Mouse (Mus musculus) heart, embryonic 16.5 days (tissue): ENCODE measurements around the gene Smyd3. TPM values are rescaled to one million over a fixed set of nuclear protein-coding genes. Genes with fewer than 3 reads are reported as not detected.
A peak's percentile ranks its signal among the peaks of the same experiment; 100 is the strongest.

Experiments
- ATAC-seq: fragments of 200-750 bp; cut with Nextera tagmentation; replicated peaks from 2 replicates; pipeline ENCODE4 v1.8.0; 2017; ENCODE audit warnings: moderate number of reproducible peaks; ENCODE audit not compliant: insufficient read depth, low FRiP score; ENCODE audit errors: extremely low read depth
- H3K27ac ChIP-seq: fragments of 300-500 bp; sonication (generic); 2 replicates; pipeline ENCODE4 v1.5.1; 2014; ENCODE audit warnings: mild to moderate bottlenecking, low read length, control low read depth, moderate library complexity
- H3K27me3 ChIP-seq: fragments of 300-500 bp; sonication (generic); 2 replicates; pipeline ENCODE4 v1.6.1; 2014; ENCODE audit warnings: low read length, mixed read lengths; ENCODE audit not compliant: control insufficient read depth, insufficient read depth
- H3K36me3 ChIP-seq: fragments of 300-500 bp; sonication (generic); 2 replicates; pipeline ENCODE4 v1.6.1; 2014; ENCODE audit not compliant: control insufficient read depth, insufficient read depth
- H3K4me1 ChIP-seq: fragments of 300-500 bp; sonication (generic); 2 replicates; pipeline ENCODE4 v1.6.1; 2014; ENCODE audit warnings: low read length, mixed read lengths; ENCODE audit not compliant: control insufficient read depth, insufficient read depth
- H3K4me2 ChIP-seq: fragments of 300-500 bp; sonication (generic); 2 replicates; pipeline ENCODE4 v1.6.1; 2014; ENCODE audit warnings: low read depth, mild to moderate bottlenecking, control low read depth, low read length
- H3K4me3 ChIP-seq: fragments of 300-500 bp; sonication (generic); 2 replicates; pipeline ENCODE4 v1.5.1; 2014; ENCODE audit warnings: mild to moderate bottlenecking, control low read depth, low read length
- H3K9ac ChIP-seq: fragments of 300-500 bp; sonication (generic); 2 replicates; pipeline ENCODE4 v1.6.1; 2014; ENCODE audit warnings: low read length, control low read depth
- H3K9me3 ChIP-seq: fragments of 300-500 bp; sonication (generic); replicated peaks from 2 replicates; pipeline ENCODE4 v1.6.1; 2016; ENCODE audit warnings: low read length; ENCODE audit not compliant: control insufficient read depth
- WGBS: fragments of 180-500 bp; shearing (Covaris S2); extraction: QIAGEN DNeasy Blood & Tissue Kit; methylation state at CpG from one replicate; pipeline ENCODE4 v1.1.7; 2014; 5-methylcytosine and 5-hydroxymethylcytosine counted together
- polyA plus RNA-seq: library from polyadenylated mRNA; unstranded; fragments of >200 nt; fragmentation: Nextera tagmentation; extraction: Ambion mirVana; gene quantifications from 2 replicates; pipeline ENCODE4 v1.2.1, GENCODE M21; 2015

The Smyd3 gene
- polyA plus RNA-seq, 1 experiment from 2014 or later, result 13.3 TPM

DNA sequence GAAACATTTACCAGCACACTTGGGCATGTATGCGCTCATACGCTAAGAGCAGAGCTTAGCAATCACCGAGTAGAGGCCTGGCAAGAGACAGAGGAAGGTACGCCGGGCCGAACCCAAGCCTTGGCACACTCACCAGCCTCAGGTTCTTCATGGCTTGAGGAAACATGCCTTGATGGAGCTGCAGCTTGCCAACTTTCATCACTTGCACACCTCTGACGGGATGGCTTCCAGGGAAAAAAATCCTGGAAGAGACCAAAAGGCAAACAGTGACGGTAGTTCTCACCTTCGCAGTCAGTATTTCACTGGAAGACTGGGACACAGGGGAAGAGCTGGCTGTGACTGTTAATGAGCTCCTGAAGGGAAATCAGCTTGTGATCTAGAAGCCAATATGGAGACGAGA is 545.8 kb downstream of the Smyd3 start:
- Histone ChIP-seq H3K4me3 (no peak overlapping the region), H3K9ac (no peak overlapping the region), H3K27ac (no peak overlapping the region), H3K4me2 (no peak overlapping the region), H3K9me3 (no peaks in the 10 kb centered on the region), H3K27me3 (no peaks in the 10 kb centered on the region), H3K4me1 (no peaks in the 10 kb centered on the region), H3K36me3 (no peaks in the 10 kb centered on the region)
- no peak for ATAC-seq
- 85% methylated on average over 10 of the region's 10 CpGs for WGBS

DNA sequence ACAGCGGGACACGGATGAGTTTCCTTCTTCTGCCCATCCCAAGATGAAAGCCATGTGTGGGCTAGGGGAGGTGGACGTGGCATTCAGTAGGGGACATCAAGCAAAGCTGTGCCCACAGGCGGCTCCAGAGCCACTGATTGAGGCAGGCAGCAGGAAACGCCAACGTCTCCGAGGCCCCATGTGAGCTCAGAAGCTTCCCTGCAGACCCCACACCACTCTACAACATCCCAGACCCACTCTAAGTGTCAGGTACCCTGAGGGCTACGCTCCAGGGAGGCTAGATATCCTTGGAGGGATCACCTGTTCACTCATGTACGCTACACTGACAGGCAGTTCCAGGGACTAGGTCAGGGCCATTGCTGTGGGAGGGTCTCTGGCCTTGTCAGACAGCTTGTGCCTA is 556.2 kb downstream of the Smyd3 start:
- Histone ChIP-seq H3K27me3 (no peaks in the 10 kb centered on the region), H3K36me3 (no peaks in the 10 kb centered on the region), H3K4me2 (no peak overlapping the region), H3K4me3 (no peak overlapping the region), H3K27ac (no peak overlapping the region), H3K9ac (no peak overlapping the region), H3K9me3 (no peaks in the 10 kb centered on the region), H3K4me1 (no peaks in the 10 kb centered on the region)
- 83% methylated on average over 9 of the region's 9 CpGs for WGBS
- ATAC-seq, result no peak

DNA sequence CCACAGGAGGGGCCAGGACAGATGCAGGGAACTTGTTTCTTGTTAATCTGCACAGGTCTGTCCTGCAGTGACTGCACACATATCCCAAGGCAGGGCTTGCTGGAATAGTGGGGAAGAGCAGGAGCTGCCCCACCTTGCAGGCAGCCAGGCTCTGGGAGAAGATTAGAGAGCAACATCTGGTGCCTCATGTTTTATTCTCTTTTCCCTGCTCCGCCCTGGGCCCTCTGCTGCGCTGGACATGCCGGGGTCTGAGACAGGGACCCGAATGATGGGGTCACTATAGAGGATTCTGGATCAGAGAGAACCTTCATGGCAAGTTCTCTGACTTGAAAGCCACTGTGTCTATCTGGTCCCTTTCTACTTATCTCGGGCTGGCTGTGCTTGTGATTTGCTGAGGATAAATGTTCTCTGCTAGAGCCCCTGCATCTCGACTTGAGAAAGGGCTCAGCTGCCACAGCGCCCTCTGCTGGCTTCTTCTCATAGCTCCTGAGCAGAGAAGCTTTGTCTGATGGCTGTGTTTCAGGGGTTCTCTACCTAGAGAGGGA is 557.8 kb downstream of the Smyd3 start:
- WGBS, result 46% methylated on average over 7 of the region's 7 CpGs
- no peak for ATAC-seq
- no peak overlapping the region for H3K4me2 ChIP-seq
- H3K4me3 ChIP-seq, result no peak overlapping the region
- H3K27ac ChIP-seq, result no peak overlapping the region
- no peak overlapping the region for H3K9ac ChIP-seq
- H3K36me3 ChIP-seq, result no peaks in the 10 kb centered on the region
- no peaks in the 10 kb centered on the region for H3K9me3 ChIP-seq
- H3K4me1 ChIP-seq, result no peaks in the 10 kb centered on the region
- H3K27me3 ChIP-seq, result no peaks in the 10 kb centered on the region

DNA sequence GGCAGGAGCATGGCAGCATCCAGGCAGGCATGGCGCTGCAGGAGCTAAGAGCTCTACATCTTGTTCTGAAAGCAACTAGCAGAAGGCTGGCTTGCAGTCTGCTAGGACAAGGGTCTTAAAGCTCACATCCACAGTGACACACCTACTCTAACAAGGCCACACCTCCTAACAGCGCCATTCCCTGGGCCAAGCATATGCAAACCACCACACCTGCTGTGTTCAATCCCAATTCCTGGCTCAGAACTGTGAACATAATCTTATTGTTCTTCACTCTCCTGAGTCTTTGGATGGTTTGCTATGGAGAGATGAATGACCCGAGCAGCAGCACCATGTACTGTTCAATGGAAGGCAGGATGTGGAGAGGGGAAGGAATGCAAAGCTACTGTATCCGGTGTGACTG is 559.2 kb downstream of the Smyd3 start:
- no peak overlapping the region for H3K9ac ChIP-seq
- WGBS, result 85% methylated on average over 4 of the region's 4 CpGs
- H3K4me3 ChIP-seq, result no peak overlapping the region
- no peaks in the 10 kb centered on the region for H3K27me3 ChIP-seq
- H3K36me3 ChIP-seq, result no peaks in the 10 kb centered on the region
- H3K4me1 ChIP-seq, result no peaks in the 10 kb centered on the region
- H3K27ac ChIP-seq, result no peak overlapping the region
- no peaks in the 10 kb centered on the region for H3K9me3 ChIP-seq
- no peak for ATAC-seq
- H3K4me2 ChIP-seq, result no peak overlapping the region

DNA sequence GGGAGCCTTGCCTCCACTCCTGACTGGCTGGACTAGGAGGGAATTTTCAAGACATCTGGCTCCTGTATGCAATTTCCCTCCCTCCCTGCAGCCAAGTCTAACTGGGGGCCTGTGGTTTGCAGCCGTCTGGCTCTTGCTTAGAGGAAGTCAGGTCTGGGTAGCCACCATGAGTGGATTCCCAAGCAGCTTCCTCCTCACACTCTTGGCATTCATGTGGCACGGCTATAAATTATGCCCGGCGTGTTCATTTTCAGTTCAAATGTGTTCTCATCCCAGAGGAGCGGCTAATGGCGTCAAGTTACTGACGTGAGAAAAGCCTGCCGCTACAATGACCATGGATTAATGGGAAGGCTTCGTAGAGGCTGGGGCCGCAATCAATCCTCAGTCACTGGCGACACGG is 564.9 kb downstream of the Smyd3 start:
- Histone ChIP-seq H3K4me3 (no peak overlapping the region), H3K27me3 (no peaks in the 10 kb centered on the region), H3K9ac (no peak overlapping the region), H3K4me2 (no peak overlapping the region), H3K9me3 (peaks cover 7% of the 10 kb centered on the region; the same call in 1 of the 2 replicates), H3K4me1 (no peaks in the 10 kb centered on the region), H3K27ac (no peak overlapping the region), H3K36me3 (no peaks in the 10 kb centered on the region)
- no peak for ATAC-seq
- 80% methylated on average over 12 of the region's 12 CpGs for WGBS

DNA sequence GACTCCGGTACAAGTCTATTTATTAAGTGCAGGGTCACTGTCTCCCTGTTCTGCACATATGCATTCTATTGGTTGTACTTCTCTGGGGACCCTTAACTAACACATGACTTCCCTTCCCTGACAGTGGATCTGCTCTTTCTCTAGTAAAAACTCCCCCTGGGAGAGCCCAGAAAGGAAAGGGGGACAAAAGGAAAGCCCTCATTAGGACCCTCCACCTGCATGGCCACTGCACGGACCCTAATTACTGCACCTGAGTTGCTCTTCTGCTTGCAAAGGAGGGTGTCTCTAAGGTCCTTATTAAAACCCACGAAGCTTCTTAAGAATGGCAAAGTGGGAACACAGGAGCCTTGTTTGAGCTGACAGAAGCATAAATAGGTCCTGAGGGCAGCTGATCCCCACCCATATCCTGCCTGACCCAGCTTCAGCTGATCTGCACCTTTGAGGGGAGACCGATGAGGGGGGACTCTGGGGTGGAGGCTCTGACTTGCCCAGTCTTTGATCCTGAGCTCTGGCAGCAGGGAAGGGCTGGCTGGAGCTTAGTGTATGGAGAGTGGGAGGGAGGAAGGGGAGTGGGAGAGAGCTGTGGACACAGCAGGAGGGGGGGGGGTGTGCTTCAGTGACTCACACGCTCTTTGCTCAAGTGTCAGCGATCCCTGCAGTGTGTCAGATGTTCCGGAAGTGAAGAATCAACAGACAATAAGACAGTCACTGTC is 575.4 kb downstream of the Smyd3 start:
- Histone ChIP-seq H3K4me1 (peaks cover 5% of the 10 kb centered on the region), H3K9ac (0 out of 2 replicates have a peak overlapping the region, but pooled peaks have one; percentile 19), H3K36me3 (no peaks in the 10 kb centered on the region), H3K27me3 (no peaks in the 10 kb centered on the region), H3K4me3 (no peak overlapping the region), H3K4me2 (no peak overlapping the region), H3K27ac (no peak overlapping the region), H3K9me3 (no peaks in the 10 kb centered on the region)
- WGBS, result 48% methylated on average over 7 of the region's 7 CpGs
- ATAC-seq, result no peak

DNA sequence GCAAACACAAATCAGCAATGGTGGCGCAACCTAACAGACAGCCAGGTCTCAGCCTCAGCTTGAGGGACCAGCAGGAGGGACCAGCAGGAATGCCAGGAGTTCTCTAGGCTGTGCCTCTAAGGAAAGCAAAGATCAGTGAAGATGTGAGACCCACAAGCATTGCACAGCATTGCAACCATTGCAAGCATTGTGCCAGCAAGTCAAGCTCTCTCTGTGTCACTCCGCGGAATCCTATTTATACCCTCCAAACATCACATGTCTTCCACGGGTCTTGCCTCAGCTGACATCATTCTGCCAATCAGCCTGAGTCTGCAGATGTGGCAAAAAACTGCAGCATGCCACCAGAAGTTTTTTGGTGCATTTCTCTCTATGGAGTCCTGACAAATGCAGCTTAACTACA is 577.5 kb downstream of the Smyd3 start:
- WGBS, result 57% methylated on average over 4 of the region's 4 CpGs
- H3K36me3 ChIP-seq, result no peaks in the 10 kb centered on the region
- H3K4me3 ChIP-seq, result no peak overlapping the region
- no peak overlapping the region for H3K4me2 ChIP-seq
- no peaks in the 10 kb centered on the region for H3K27me3 ChIP-seq
- H3K9me3 ChIP-seq, result no peaks in the 10 kb centered on the region
- H3K9ac ChIP-seq, result no peak overlapping the region
- no peak for ATAC-seq
- H3K4me1 ChIP-seq, result peaks cover 5% of the 10 kb centered on the region
- no peak overlapping the region for H3K27ac ChIP-seq

DNA sequence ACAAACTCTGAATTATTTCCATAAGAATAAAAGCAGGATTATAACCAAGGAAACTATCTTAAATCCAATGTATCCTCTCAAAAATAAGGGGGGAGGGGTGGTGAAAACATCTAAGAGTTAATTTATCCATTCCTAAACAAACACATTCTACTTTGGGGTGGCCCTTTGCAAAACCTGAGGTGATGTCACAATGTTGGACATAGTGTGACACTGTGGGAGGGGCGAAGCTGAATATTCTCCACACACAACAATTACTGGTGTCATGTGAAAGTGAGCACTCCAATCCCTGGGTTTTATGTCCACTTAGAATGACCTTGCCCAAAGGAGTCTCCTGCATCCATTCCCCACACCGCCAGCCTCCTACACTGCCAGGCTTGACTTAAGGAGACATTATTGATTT is 580.9 kb downstream of the Smyd3 start:
- ATAC-seq, result no peak
- WGBS, result 90% methylated on average over 2 of the region's 2 CpGs
- Histone ChIP-seq H3K4me1 (peaks cover 5% of the 10 kb centered on the region), H3K9me3 (no peaks in the 10 kb centered on the region), H3K27me3 (no peaks in the 10 kb centered on the region), H3K9ac (no peak overlapping the region), H3K27ac (no peak overlapping the region), H3K4me3 (no peak overlapping the region), H3K4me2 (no peak overlapping the region), H3K36me3 (peaks cover 4% of the 10 kb centered on the region; the same call in 1 of the 2 replicates)

DNA sequence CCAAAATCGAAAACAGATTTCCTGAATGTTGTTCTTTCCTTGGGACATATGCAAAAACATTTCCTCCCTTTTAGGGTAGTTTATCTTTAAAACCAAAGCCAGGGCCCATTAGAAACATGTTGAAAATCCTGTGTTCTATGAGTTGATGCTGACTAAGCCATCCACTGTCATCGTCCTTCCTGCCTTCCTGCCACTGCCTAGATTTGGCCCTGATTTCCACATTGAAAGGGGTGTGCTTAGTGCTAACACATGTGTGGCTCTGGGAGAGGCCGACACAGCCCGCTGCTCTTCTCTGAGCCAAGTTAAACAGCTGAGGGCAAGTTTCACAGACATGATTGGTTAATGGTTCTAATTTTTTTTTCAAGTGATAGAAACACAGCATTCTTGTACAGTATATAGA is 581.4 kb downstream of the Smyd3 start:
- ATAC-seq, result no peak; the same call in 1 of the 2 replicates
- no peak overlapping the region for H3K27ac ChIP-seq

More for the DNA sequence above, 581.4 kb downstream of the Smyd3 start:
- H3K9ac ChIP-seq, result no peak overlapping the region
- WGBS, result 53% methylated on average over 4 of the region's 4 CpGs
- peaks cover 5% of the 10 kb centered on the region for H3K4me1 ChIP-seq
- H3K36me3 ChIP-seq, result peaks cover 4% of the 10 kb centered on the region; the same call in 1 of the 2 replicates
- H3K9me3 ChIP-seq, result no peaks in the 10 kb centered on the region
- H3K4me3 ChIP-seq, result no peak overlapping the region
- H3K27me3 ChIP-seq, result no peaks in the 10 kb centered on the region
- no peak overlapping the region for H3K4me2 ChIP-seq
